Mouse (Mus musculus) lung, embryonic 14.5 days (tissue): Measurements from ENCODE around the gene Stac. TPM values are rescaled to one million over a fixed set of nuclear protein-coding genes. Genes with fewer than 3 reads are reported as not detected.

Experiments used
- ATAC-seq: fragments of 200-750 bp; cut with Nextera tagmentation; 2 replicates; pipeline ENCODE4 v1.8.0; 2017; ENCODE audit warnings: mild to moderate bottlenecking, moderate TSS enrichment, moderate library complexity; ENCODE audit not compliant: insufficient read depth
- DNase-seq: peaks from one replicate; pipeline ENCODE4 v3.0.0-alpha.2; 2015
- H3K27ac ChIP-seq: fragments of 300-500 bp; sonication (generic); 2 replicates; pipeline ENCODE4 v1.5.1; 2014; ENCODE audit warnings: low read depth, mild to moderate bottlenecking, moderate library complexity
- H3K27me3 ChIP-seq: fragments of 300-500 bp; sonication (generic); 2 replicates; pipeline ENCODE4 v1.6.1; 2014; ENCODE audit warnings: low read length, control low read depth; ENCODE audit not compliant: insufficient read depth
- H3K36me3 ChIP-seq: fragments of 300-500 bp; sonication (generic); 2 replicates; pipeline ENCODE4 v1.6.1; 2014; ENCODE audit warnings: control low read depth; ENCODE audit not compliant: insufficient read depth
- H3K4me1 ChIP-seq: fragments of 300-500 bp; sonication (generic); 2 replicates; pipeline ENCODE4 v1.6.1; 2014; ENCODE audit warnings: antibody characterized with exemption, control low read depth; ENCODE audit not compliant: insufficient read depth
- H3K4me2 ChIP-seq: fragments of 300-500 bp; sonication (generic); 2 replicates; pipeline ENCODE4 v1.6.1; 2014; ENCODE audit warnings: mild to moderate bottlenecking
- H3K4me3 ChIP-seq: fragments of 300-500 bp; sonication (generic); 2 replicates; pipeline ENCODE4 v1.5.1; 2014; ENCODE audit warnings: low read depth, low read length
- H3K9ac ChIP-seq: fragments of 300-500 bp; sonication (generic); 2 replicates; pipeline ENCODE4 v1.6.1; 2014
- H3K9me3 ChIP-seq: fragments of 300-500 bp; sonication (generic); 2 replicates; pipeline ENCODE4 v1.6.1; 2016; ENCODE audit warnings: low read depth, low read length, control low read depth
- CTCF ChIP-seq: IDR thresholded peaks from 2 replicates; pipeline ENCODE4 v1.5.1; 2016; ENCODE audit warnings: antibody characterized with exemption, low read depth
- WGBS: fragments of 180-500 bp; shearing (Covaris S2); extraction: QIAGEN DNeasy Blood & Tissue Kit; methylation state at CpG from one replicate; pipeline ENCODE4 v1.1.7; 2014; 5-methylcytosine and 5-hydroxymethylcytosine counted together
- polyA plus RNA-seq: library from polyadenylated mRNA; unstranded; fragments of >200 nt; fragmentation: Nextera tagmentation; extraction: Ambion mirVana; gene quantifications from 2 replicates; pipeline ENCODE4 v1.2.1, GENCODE M21; 2014

The Stac gene
- polyA plus RNA-seq, 1 experiment from 2014 or later: 0.12 TPM

GRCm38 (mm10) chr9:111724981-111725593 is 34.9 kb upstream of the Stac start:
- no peak for TF ChIP-seq CTCF
- Histone ChIP-seq H3K4me3 (no peak overlapping the region), H3K4me1 (no peaks in the 10 kb centered on the region), H3K27ac (no peak overlapping the region), H3K36me3 (no peaks in the 10 kb centered on the region), H3K27me3 (no peaks in the 10 kb centered on the region), H3K9me3 (no peaks in the 10 kb centered on the region), H3K9ac (no peak overlapping the region), H3K4me2 (no peak overlapping the region)
- 39% methylated on average over 5 of the region's 5 CpGs for WGBS
- ATAC-seq (no peak), DNase-seq (no peak)

- H3K4me2 ChIP-seq: no peak overlapping the region
- H3K27ac ChIP-seq: no peak overlapping the region
- WGBS: 46% methylated on average over 3 of the region's 3 CpGs
- H3K36me3 ChIP-seq: no peaks in the 10 kb centered on the region
- no peaks in the 10 kb centered on the region for H3K9me3 ChIP-seq
- H3K9ac ChIP-seq: no peak overlapping the region
- TF ChIP-seq CTCF: no peak
- no peak for ATAC-seq
- no peaks in the 10 kb centered on the region for H3K27me3 ChIP-seq
- H3K4me3 ChIP-seq: no peak overlapping the region
- DNase-seq: peak; percentile 30
- no peaks in the 10 kb centered on the region for H3K4me1 ChIP-seq
These were observed 24.3 kb upstream of the Stac start for GRCm38 (mm10) chr9:111714457-111714856.

- DNase-seq (no peak), ATAC-seq (no peak)
- Histone ChIP-seq H3K9me3 (no peaks in the 10 kb centered on the region), H3K4me3 (no peak overlapping the region), H3K27ac (no peak overlapping the region), H3K4me2 (no peak overlapping the region), H3K27me3 (no peaks in the 10 kb centered on the region), H3K9ac (no peak overlapping the region), H3K36me3 (no peaks in the 10 kb centered on the region), H3K4me1 (no peaks in the 10 kb centered on the region)
- TF ChIP-seq CTCF: no peak
- 37% methylated on average over 2 of the region's 2 CpGs for WGBS
These were observed 10.0 kb upstream of the Stac start for GRCm38 (mm10) chr9:111700101-111700500.

DNA sequence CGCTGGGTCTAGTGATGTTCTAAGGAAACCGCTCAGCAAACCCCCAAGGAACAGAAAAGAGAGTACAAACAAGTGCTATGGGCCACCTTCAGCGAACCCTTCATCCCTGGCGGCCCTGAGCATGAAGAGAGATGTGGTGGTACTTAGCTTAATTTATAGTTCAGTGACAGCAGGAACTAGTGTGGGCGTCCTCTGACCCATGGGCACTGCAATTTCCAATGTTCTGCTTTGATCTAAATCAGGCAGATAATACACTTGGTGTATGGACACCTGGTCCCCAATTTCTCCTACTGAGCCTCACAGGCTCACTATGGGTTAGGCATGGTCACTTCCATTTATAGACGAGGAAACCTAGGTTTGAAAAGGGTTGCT is 322 bp upstream of the Stac start:
- H3K9me3 ChIP-seq: no peaks in the 10 kb centered on the region
- 9% methylated on average over 6 of the region's 6 CpGs for WGBS
- no peaks in the 10 kb centered on the region for H3K4me1 ChIP-seq
- ATAC-seq (no peak), DNase-seq (no peak)
- peak overlapping the region; percentile 88 for H3K4me2 ChIP-seq
- H3K9ac ChIP-seq: peak overlapping the region; percentile 26; the same call in 1 of the 2 replicates
- no peaks in the 10 kb centered on the region for H3K36me3 ChIP-seq
- no peak overlapping the region for H3K27ac ChIP-seq
- peak overlapping the region; percentile 47 for H3K4me3 ChIP-seq
- no peak for TF ChIP-seq CTCF
- H3K27me3 ChIP-seq: peaks cover 22% of the 10 kb centered on the region

DNA sequence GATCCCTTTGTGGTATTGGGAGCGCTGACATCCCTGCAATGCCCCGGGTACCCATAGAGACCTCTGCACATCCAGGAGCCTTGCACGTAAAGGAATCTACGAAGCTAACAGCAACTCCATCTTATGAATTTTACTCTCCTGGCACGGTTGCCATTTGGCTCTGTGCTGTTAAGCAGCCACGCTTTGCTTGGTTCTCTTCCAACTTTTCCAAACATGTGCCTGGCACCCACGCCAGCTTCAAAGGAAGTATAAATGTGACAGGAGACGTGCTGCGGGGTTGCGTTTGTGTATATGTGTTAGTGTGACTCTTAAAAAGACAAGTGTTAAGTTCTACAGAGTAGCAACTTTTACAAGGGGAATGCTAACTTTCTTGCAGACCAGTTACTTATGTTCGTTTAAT is 1.0 kb downstream of the Stac start:
- Histone ChIP-seq H3K4me3 (no peak overlapping the region), H3K27me3 (peaks cover 22% of the 10 kb centered on the region), H3K27ac (no peak overlapping the region), H3K4me1 (no peaks in the 10 kb centered on the region), H3K9me3 (no peaks in the 10 kb centered on the region), H3K4me2 (no peak overlapping the region), H3K36me3 (no peaks in the 10 kb centered on the region), H3K9ac (no peak overlapping the region)
- no peak for TF ChIP-seq CTCF
- no peak for ATAC-seq
- 65% methylated on average over 11 of the region's 11 CpGs for WGBS
- peak; percentile 17 for DNase-seq

DNA sequence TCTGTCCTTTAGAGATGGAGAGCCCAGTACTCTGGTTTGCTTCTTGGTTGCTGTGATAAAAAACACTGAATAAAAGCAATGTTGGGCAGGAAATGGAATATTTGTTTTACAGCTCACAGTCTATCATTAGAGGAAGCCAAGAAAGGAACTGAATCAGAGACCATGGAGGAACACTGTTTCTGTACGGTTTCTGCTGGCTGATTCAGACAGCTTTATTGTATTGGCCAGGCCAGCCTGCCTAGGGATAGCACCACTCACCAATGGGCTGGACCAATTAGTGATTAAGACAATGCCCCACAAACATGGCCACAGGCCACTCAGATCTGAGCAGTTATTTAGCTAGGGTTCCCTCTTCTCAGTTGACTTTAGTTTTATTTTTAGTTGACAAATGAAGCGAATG is 6.0 kb downstream of the Stac start:
- Histone ChIP-seq H3K36me3 (no peaks in the 10 kb centered on the region), H3K9me3 (no peaks in the 10 kb centered on the region), H3K4me1 (no peaks in the 10 kb centered on the region), H3K9ac (no peak overlapping the region), H3K4me3 (no peak overlapping the region), H3K27me3 (0 out of 2 replicates have a peak, but pooled peaks cover 4% of the 10 kb centered on the region), H3K4me2 (no peak overlapping the region), H3K27ac (no peak overlapping the region)
- no peak for TF ChIP-seq CTCF
- ATAC-seq: no peak
- WGBS: 62% methylated on average over 2 of the region's 2 CpGs
- DNase-seq: no peak

GRCm38 (mm10) chr9:111679516-111679915 is 10.6 kb downstream of the Stac start:
- 16% methylated on average over 2 of the region's 2 CpGs for WGBS
- TF ChIP-seq CTCF: no peak
- no peak; the same call in 1 of the 2 replicates for ATAC-seq

More at GRCm38 (mm10) chr9:111679516-111679915, 10.6 kb downstream of the Stac start:
- Histone ChIP-seq H3K4me3 (no peak overlapping the region), H3K4me2 (no peak overlapping the region), H3K27me3 (no peaks in the 10 kb centered on the region), H3K4me1 (no peaks in the 10 kb centered on the region), H3K27ac (no peak overlapping the region), H3K9me3 (no peaks in the 10 kb centered on the region), H3K9ac (no peak overlapping the region), H3K36me3 (no peaks in the 10 kb centered on the region)
- DNase-seq: peak; percentile 55
